Mouse (Mus musculus) lung, adult 2 months (tissue): ENCODE measurements around the gene 1700025C18Rik.

Source experiments
- CTCF ChIP-seq: fragments of 200-500 bp; IDR thresholded peaks from 2 replicates; pipeline ENCODE4 v1.5.1; 2011; ENCODE audit warnings: mild to moderate bottlenecking, low read length, control low read depth; ENCODE audit not compliant: insufficient read depth
- POLR2A ChIP-seq: fragments of 200-500 bp; IDR thresholded peaks from 2 replicates; pipeline ENCODE4 v1.6.1; 2011; ENCODE audit warnings: low read depth, mild to moderate bottlenecking, control low read depth, low read length, borderline replicate concordance; ENCODE audit errors: extremely low read depth

DNA sequence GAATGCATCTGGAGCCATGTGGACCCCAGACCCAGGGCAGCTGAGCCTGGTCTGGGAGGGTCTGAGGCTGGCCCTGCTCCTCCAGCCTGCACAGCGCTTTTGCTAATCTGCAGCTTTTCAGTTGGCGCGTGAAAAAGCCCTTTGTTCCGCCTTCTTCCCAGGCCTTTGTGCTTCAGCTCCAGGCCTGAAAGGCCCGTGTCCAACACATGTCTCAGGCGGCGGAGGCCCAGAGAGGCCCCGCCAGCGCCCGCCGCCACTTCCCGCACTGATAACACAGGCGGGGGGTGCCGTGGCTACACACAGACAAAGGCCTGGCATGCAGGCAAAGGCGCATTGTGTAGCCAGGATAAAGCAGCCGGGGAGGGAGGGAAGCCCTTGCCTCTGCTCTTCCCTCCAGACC, 45.5 kb upstream of the 1700025C18Rik start:
- TF ChIP-seq CTCF (no peak), POLR2A (no peak)
